Mouse (Mus musculus) liver, embryonic 15.5 days (tissue): ENCODE measurements around the gene Brca1. TPM values are rescaled to one million over a fixed set of nuclear protein-coding genes. Genes with fewer than 3 reads are reported as not detected.

Experiments
- ATAC-seq: fragments of 200-750 bp; cut with Nextera tagmentation; 2 replicates; pipeline ENCODE4 v1.8.0; 2017; ENCODE audit warnings: moderate number of reproducible peaks, mild to moderate bottlenecking, moderate library complexity; ENCODE audit not compliant: insufficient read depth
- H3K27ac ChIP-seq: fragments of 300-500 bp; sonication (generic); replicated peaks from 2 replicates; pipeline ENCODE4 v1.5.1; 2015; ENCODE audit warnings: mild to moderate bottlenecking, inconsistent platforms
- H3K27me3 ChIP-seq: fragments of 300-500 bp; sonication (generic); 2 replicates; pipeline ENCODE4 v1.6.1; 2015; ENCODE audit warnings: mild to moderate bottlenecking, inconsistent platforms
- H3K36me3 ChIP-seq: fragments of 300-500 bp; sonication (generic); replicated peaks from 2 replicates; pipeline ENCODE4 v1.6.1; 2015; ENCODE audit warnings: moderate library complexity, mild to moderate bottlenecking, inconsistent platforms
- H3K4me1 ChIP-seq: fragments of 300-500 bp; sonication (generic); replicated peaks from 2 replicates; pipeline ENCODE4 v1.6.1; 2015; ENCODE audit warnings: inconsistent platforms
- H3K4me2 ChIP-seq: fragments of 300-500 bp; sonication (generic); 2 replicates; pipeline ENCODE4 v1.6.1; 2015; ENCODE audit warnings: moderate library complexity, mild to moderate bottlenecking, inconsistent platforms
- H3K4me3 ChIP-seq: fragments of 300-500 bp; sonication (generic); replicated peaks from 2 replicates; pipeline ENCODE4 v1.5.1; 2015; ENCODE audit warnings: mild to moderate bottlenecking, inconsistent platforms
- H3K9ac ChIP-seq: fragments of 300-500 bp; sonication (generic); 2 replicates; pipeline ENCODE4 v1.6.1; 2015; ENCODE audit warnings: moderate library complexity, mild to moderate bottlenecking, inconsistent platforms
- H3K9me3 ChIP-seq: fragments of 300-500 bp; sonication (generic); replicated peaks from 2 replicates; pipeline ENCODE4 v1.6.1; 2016; ENCODE audit warnings: inconsistent platforms
- WGBS: fragments of 180-500 bp; shearing (Covaris S2); methylation state at CpG from one replicate; pipeline ENCODE4 v1.1.7; 2015; ENCODE audit warnings: mixed read lengths; ENCODE audit not compliant: insufficient replicate concordance; 5-methylcytosine and 5-hydroxymethylcytosine counted together
- polyA plus RNA-seq: library from polyadenylated mRNA; unstranded; fragments of >200 nt; fragmentation: Nextera tagmentation; extraction: Ambion mirVana; gene quantifications from 2 replicates; pipeline ENCODE4 v1.2.1, GENCODE M21; 2015

Brca1 gene
- polyA plus RNA-seq, 1 experiment from 2014 or later = 11.5 TPM

DNA sequence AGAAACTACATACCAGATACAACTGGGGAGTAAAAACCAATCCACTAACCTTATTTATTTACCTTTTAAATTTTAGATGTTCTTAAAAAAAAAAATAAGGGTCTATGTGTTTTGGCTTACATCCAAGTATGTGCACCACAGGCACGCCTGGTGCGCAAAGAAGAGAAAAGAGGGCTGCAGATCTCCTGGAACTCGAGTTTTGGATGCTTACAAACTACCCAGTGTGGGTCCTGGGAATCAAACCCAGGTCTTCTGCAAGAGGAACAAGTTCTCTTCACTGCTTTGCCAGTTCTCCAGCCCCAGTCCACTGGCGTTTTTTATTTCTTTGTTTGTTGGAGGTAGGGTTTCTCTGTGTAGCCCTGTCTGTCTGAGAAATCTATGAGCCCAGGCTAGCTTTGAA, 25.1 kb downstream of the Brca1 start:
- Histone ChIP-seq H3K9me3 (no peaks in the 10 kb centered on the region), H3K27me3 (no peaks in the 10 kb centered on the region), H3K9ac (no peak overlapping the region), H3K27ac (no peak overlapping the region), H3K4me3 (no peak overlapping the region), H3K36me3 (peaks cover 92% of the 10 kb centered on the region), H3K4me1 (no peaks in the 10 kb centered on the region), H3K4me2 (no peak overlapping the region)
- 77% methylated on average over 4 of the region's 4 CpGs for WGBS
- ATAC-seq = no peak

DNA sequence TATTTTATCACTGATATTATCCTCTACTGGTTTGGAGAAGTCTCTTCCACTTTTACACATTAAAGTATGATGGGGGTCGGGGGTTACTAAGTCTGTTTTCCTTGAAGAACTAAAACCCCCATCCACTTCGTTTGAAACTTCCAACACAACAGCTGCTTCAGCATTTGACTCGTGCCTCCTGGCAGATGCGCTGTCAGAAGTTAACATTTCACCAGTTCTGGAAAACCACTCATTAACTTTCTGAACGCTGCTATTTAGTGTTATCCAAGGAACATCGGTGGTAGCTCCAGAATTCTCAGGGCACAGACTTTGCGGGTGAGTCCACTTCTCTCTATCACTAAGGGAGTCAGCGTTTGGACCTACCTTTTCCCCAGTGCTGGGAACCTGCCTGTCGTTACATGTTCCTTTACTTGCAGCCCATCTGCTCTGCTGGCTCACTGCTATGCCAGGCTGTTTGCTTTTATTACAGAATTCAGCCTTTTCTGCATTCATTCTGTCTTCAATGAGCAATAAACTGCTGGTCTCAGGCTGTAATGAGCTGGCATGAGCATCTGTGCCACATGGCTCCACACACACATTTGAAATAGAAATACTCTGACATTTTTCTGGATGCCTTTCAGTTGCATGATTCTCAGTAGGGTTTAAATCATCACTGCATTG, 25.7 kb downstream of the Brca1 start:
- no peak for ATAC-seq
- no peaks in the 10 kb centered on the region for H3K27me3 ChIP-seq
- no peak overlapping the region for H3K4me3 ChIP-seq
- no peaks in the 10 kb centered on the region for H3K9me3 ChIP-seq
- H3K4me2 ChIP-seq = no peak overlapping the region
- H3K4me1 ChIP-seq = no peaks in the 10 kb centered on the region
- no peak overlapping the region for H3K9ac ChIP-seq
- no peak overlapping the region for H3K27ac ChIP-seq
- H3K36me3 ChIP-seq = peaks cover 86% of the 10 kb centered on the region
- WGBS = 89% methylated on average over 9 of the region's 9 CpGs

DNA sequence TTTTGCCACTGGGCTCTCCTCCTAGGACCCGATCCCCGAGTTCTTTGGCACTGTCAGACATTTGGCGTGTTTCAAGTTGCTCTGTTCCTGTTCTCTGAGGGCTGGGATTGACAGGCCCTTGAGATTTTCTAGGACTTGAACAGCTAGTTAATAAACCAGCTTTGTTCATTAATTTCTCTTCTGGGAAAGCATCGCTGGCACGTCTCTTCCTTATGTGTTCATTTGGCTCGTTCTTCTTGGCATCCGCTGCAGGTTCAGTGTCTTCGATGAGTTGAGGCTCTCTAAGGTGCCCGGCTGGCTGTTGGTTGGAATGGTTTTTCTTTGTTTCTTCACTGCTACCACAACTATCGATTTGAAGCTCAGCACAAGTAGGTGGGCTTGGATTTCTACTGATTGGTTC, 26.7 kb downstream of the Brca1 start:
- Histone ChIP-seq H3K9me3 (no peaks in the 10 kb centered on the region), H3K27ac (no peak overlapping the region), H3K36me3 (peaks cover 84% of the 10 kb centered on the region), H3K27me3 (no peaks in the 10 kb centered on the region), H3K4me1 (no peaks in the 10 kb centered on the region), H3K4me3 (no peak overlapping the region), H3K4me2 (no peak overlapping the region), H3K9ac (no peak overlapping the region)
- WGBS = 90% methylated on average over 10 of the region's 10 CpGs
- no peak for ATAC-seq

DNA sequence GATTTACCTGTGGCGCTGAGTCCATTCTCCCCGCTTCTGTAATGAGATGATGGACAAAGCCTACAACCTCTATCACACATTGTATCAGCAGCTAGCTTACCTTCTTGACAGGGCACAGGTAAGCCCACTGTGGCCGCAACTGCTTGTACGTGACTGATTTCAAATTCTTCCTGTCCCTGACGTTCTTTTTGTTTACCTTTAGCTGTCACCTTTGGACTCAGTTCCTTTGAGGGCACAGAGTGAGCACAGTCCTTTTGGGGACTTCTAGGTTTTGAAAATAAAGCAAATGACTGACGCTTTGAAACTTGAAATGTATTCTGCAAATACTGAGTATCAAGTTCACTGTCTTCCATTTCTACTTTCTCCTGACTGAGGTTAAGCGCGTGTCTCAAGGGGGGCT, 27.3 kb downstream of the Brca1 start:
- H3K27me3 ChIP-seq = no peaks in the 10 kb centered on the region
- H3K9me3 ChIP-seq = no peaks in the 10 kb centered on the region
- peaks cover 84% of the 10 kb centered on the region for H3K36me3 ChIP-seq
- H3K9ac ChIP-seq = no peak overlapping the region
- 85% methylated on average over 8 of the region's 8 CpGs for WGBS
- no peak for ATAC-seq
- H3K27ac ChIP-seq = no peak overlapping the region
- no peaks in the 10 kb centered on the region for H3K4me1 ChIP-seq
- H3K4me3 ChIP-seq = no peak overlapping the region
- H3K4me2 ChIP-seq = no peak overlapping the region

DNA sequence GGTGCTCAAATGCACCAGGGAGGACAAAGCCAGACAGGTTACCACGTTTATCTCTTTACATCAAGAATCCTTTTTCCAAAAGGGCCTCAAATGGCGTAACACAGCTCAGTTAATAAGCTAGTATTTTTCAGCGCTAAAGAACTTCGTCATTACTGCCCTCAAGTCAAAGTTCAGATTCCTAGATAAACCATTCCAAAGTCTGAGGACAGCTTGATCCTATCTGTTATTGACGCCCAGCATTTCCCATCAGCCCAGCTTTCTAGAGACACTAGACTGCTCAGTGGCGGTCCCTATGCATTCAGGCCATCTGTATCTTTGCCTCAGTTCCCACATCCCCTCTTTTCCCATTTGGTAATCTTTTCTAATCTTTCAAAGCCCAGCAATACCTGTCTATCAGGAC, 32.4 kb downstream of the Brca1 start:
- 81% methylated on average over 6 of the region's 6 CpGs for WGBS
- H3K9me3 ChIP-seq = no peaks in the 10 kb centered on the region
- H3K36me3 ChIP-seq = peaks cover 84% of the 10 kb centered on the region
- no peaks in the 10 kb centered on the region for H3K27me3 ChIP-seq
- no peak overlapping the region for H3K4me2 ChIP-seq
- peak; percentile 58 for ATAC-seq
- no peaks in the 10 kb centered on the region for H3K4me1 ChIP-seq
- H3K4me3 ChIP-seq = no peak overlapping the region
- no peak overlapping the region for H3K27ac ChIP-seq
- H3K9ac ChIP-seq = no peak overlapping the region

GRCm38 (mm10) chr11:101518937-101519336, 32.8 kb downstream of the Brca1 start:
- no peak for ATAC-seq
- H3K4me3 ChIP-seq = no peak overlapping the region
- no peak overlapping the region for H3K27ac ChIP-seq
- H3K4me2 ChIP-seq = no peak overlapping the region
- no peak overlapping the region for H3K9ac ChIP-seq
- no peaks in the 10 kb centered on the region for H3K9me3 ChIP-seq
- H3K4me1 ChIP-seq = no peaks in the 10 kb centered on the region
- 75% methylated on average over 5 of the region's 5 CpGs for WGBS
- H3K27me3 ChIP-seq = no peaks in the 10 kb centered on the region
- peaks cover 84% of the 10 kb centered on the region for H3K36me3 ChIP-seq

DNA sequence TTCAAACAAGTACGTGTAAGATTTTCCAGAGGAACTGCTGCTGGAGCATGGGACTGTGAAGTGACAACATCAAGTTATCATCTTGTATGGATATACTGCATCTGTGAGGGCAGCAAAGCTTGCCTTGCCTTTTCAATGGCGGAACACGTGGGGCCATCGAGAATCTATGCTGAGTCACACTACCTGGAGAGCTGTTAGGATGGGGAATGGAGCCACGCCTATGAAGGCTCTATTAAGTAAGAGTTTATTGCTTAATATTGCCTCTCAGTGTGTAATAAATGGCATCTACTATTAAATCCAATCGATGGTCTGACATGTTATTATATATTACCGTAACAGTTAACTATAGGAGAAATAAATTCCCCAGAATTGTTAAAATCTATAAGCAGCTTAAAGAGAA, 44.7 kb downstream of the Brca1 start:
- Histone ChIP-seq H3K4me2 (no peak overlapping the region), H3K9ac (no peak overlapping the region), H3K36me3 (peaks cover 94% of the 10 kb centered on the region), H3K4me1 (no peaks in the 10 kb centered on the region), H3K27ac (no peak overlapping the region), H3K27me3 (no peaks in the 10 kb centered on the region), H3K4me3 (no peak overlapping the region), H3K9me3 (no peaks in the 10 kb centered on the region)
- no peak for ATAC-seq
- 78% methylated on average over 7 of the region's 7 CpGs for WGBS

DNA sequence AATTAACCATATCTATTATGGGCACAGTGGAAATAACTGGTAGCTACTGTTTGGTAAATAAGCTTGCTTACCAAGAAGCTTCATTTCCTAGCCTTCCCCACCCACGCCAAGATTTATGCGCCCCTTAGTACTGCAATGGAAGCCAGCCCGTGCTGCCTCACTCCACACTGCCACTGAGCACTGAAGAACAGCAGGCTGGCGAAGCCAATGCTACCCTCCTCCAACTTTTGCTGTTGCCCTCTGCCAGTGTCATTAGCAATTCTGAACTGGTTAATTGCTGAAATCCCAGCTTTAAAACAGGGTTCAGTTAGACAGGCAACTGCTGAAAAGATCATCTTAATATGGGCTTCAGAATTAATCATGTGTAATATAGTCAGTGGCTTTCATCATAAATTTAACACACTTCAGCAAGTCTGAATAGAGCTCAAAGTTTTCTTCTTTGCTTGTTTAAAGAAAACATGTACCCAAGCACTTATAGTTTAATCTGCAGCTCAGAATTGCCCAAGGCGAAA, 45.4 kb downstream of the Brca1 start:
- no peak overlapping the region for H3K4me3 ChIP-seq
- no peaks in the 10 kb centered on the region for H3K9me3 ChIP-seq
- no peak overlapping the region for H3K4me2 ChIP-seq
- no peak for ATAC-seq
- no peaks in the 10 kb centered on the region for H3K4me1 ChIP-seq
- H3K27ac ChIP-seq = no peak overlapping the region
- H3K27me3 ChIP-seq = no peaks in the 10 kb centered on the region
- WGBS = 88% methylated on average over 5 of the region's 5 CpGs
- peaks cover 94% of the 10 kb centered on the region for H3K36me3 ChIP-seq
- no peak overlapping the region for H3K9ac ChIP-seq

- H3K27ac ChIP-seq = peak overlapping the region; percentile 71
- H3K9ac ChIP-seq = no peak overlapping the region
- H3K4me3 ChIP-seq = no peak overlapping the region
- peaks cover 40% of the 10 kb centered on the region for H3K4me1 ChIP-seq
- no peaks in the 10 kb centered on the region for H3K9me3 ChIP-seq
- no peaks in the 10 kb centered on the region for H3K27me3 ChIP-seq
- 25% methylated on average over 6 of the region's 6 CpGs for WGBS
- peak overlapping the region; percentile 45 for H3K4me2 ChIP-seq
- peaks cover 44% of the 10 kb centered on the region for H3K36me3 ChIP-seq
- no peak for ATAC-seq
Observed at GRCm38 (mm10) chr11:101486126-101486525, 65.6 kb downstream of the Brca1 start.

- WGBS = 9% methylated on average over 6 of the region's 6 CpGs
- Histone ChIP-seq H3K27me3 (no peaks in the 10 kb centered on the region), H3K4me1 (peaks cover 46% of the 10 kb centered on the region), H3K9me3 (no peaks in the 10 kb centered on the region), H3K9ac (no peak overlapping the region), H3K36me3 (peaks cover 39% of the 10 kb centered on the region), H3K4me2 (peak overlapping the region; percentile 45), H3K4me3 (no peak overlapping the region), H3K27ac (peak overlapping the region; percentile 71)
- ATAC-seq = peak; percentile 86
Observed at GRCm38 (mm10) chr11:101485509-101486028, 66.2 kb downstream of the Brca1 start.

DNA sequence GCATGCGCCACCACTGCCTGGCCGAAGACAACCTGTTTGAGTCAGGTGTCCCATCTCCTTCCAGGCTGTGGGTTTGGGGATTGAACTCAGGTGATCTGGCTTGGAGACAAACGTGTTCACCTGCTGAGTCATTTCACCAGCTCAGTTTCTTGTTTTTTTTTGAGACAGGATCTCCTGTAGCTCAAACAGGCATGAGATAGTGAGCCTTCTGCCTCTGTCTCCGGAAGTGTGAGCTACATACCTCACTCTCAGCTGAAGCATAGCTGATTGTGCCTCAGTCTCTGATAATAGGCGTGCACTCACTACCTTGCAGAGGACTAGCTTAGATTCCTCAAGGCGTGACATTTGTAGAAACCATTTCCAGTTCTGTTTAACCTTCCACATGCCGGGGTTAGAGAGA, 66.9 kb downstream of the Brca1 start:
- Histone ChIP-seq H3K4me3 (no peak overlapping the region), H3K36me3 (peaks cover 32% of the 10 kb centered on the region), H3K9me3 (no peaks in the 10 kb centered on the region), H3K4me2 (peak overlapping the region; percentile 45), H3K27ac (no peak overlapping the region; the same call in none of the 2 replicates), H3K4me1 (peaks cover 47% of the 10 kb centered on the region), H3K27me3 (no peaks in the 10 kb centered on the region), H3K9ac (no peak overlapping the region)
- ATAC-seq = no peak
- 31% methylated on average over 7 of the region's 7 CpGs for WGBS

DNA sequence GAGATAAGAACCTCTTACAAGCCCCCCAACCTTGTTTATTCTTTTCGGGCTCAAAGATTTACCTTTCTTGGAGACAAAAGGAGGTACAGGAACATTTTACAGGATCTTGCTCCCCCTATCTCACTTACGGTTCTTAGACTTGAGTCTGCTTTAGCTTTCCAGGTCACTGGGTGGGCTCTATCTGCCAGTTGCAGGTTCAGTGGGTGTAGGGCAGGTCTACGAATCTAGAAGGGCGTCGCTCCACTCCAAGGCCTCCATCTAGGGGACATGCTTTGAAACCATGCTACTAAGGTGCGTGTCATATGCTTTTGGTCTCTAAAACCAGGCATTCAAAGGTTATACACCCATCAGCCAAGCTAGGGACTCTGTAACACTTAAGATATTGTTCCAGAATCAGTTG, 67.5 kb downstream of the Brca1 start:
- ATAC-seq = no peak
- no peak overlapping the region; the same call in 1 of the 2 replicates for H3K27ac ChIP-seq
- peak overlapping the region; percentile 31; the same call in 1 of the 2 replicates for H3K4me2 ChIP-seq

More for the DNA sequence above, 67.5 kb downstream of the Brca1 start:
- no peak overlapping the region for H3K9ac ChIP-seq
- peaks cover 4% of the 10 kb centered on the region for H3K27me3 ChIP-seq
- peaks cover 49% of the 10 kb centered on the region for H3K4me1 ChIP-seq
- H3K36me3 ChIP-seq = peaks cover 27% of the 10 kb centered on the region
- no peak overlapping the region for H3K4me3 ChIP-seq
- 22% methylated on average over 6 of the region's 6 CpGs for WGBS
- H3K9me3 ChIP-seq = no peaks in the 10 kb centered on the region
